Comparison of ENCODE assay signal across 17 mouse cellular contexts in genomic region chr4:151568887-151569286, GRCm38 (mm10).
A peak's percentile ranks its signal among the peaks of the same experiment; 100 is the strongest.
DNase-seq lines count a peak whose midpoint lies in the region; ATAC-seq and TF ChIP-seq lines count a peak whose summit lies in the region.
"Had no signal": no experiment of that assay in that cellular context is flagged by ENCODE, and none has a peak within 500 bp of the region (broad histone marks: within the 10 kb centered on the region; RNA-seq: fewer than 3 reads in every experiment).

No protein-coding gene starts in this region.

- 0 out of 2 replicates have a peak, but pooled peaks have one; percentile 18 for ATAC-seq in forebrain, embryonic 14.5 days
- no peak for ATAC-seq in forebrain, embryonic 11.5 days (replicated peaks; ENCODE audit: low FRiP score)
- ATAC-seq in midbrain, embryonic 11.5 days (ENCODE audit: low FRiP score) = no peak
- ATAC-seq in midbrain, postnatal 0 days (ENCODE audit: low FRiP score) = no peak

- no peaks in the 10 kb centered on the region for H3K9me3 ChIP-seq in forebrain, embryonic 14.5 days (replicated peaks; ENCODE audit: control insufficient read depth, low read length)
- H3K9me3 ChIP-seq in forebrain, embryonic 11.5 days (ENCODE audit: control insufficient read depth, low read length) = no peaks in the 10 kb centered on the region
- H3K9me3 ChIP-seq in midbrain, embryonic 10.5 days (replicated peaks) = no peaks in the 10 kb centered on the region
- H3K9me3 ChIP-seq in midbrain, embryonic 11.5 days (ENCODE audit: control insufficient read depth, low read length) = no peaks in the 10 kb centered on the region
- no peaks in the 10 kb centered on the region for H3K9me3 ChIP-seq in midbrain, postnatal 0 days (ENCODE audit: low read length)
- H3K9me3 ChIP-seq: embryonic facial prominence, embryonic 13.5 days; neural tube, embryonic 12.5 days had no signal

- H3K4me2 ChIP-seq in forebrain, embryonic 14.5 days (ENCODE audit: low read length) = no peak overlapping the region
- no peak overlapping the region for H3K4me2 ChIP-seq in forebrain, embryonic 11.5 days (ENCODE audit: low read depth, low read length, severe bottlenecking)
- no peak overlapping the region for H3K4me2 ChIP-seq in midbrain, embryonic 11.5 days
- H3K4me2 ChIP-seq in midbrain, postnatal 0 days (ENCODE audit: low read depth, low read length, poor library complexity, severe bottlenecking) = no peak overlapping the region
- H3K4me2 ChIP-seq: embryonic facial prominence, embryonic 13.5 days; neural tube, embryonic 12.5 days had no signal

- DNase-seq in forebrain, embryonic 14.5 days (ENCODE audit: low spot score) = peak; percentile 37
- DNase-seq in forebrain, embryonic 11.5 days (ENCODE audit: low spot score) = no peak
- DNase-seq in midbrain, embryonic 10.5 days (ENCODE audit: low spot score) = no peak
- DNase-seq in midbrain, embryonic 11.5 days (ENCODE audit: low spot score, missing footprints) = no peak
- DNase-seq in kidney, postnatal 14 days = peak; percentile 38
- DNase-seq in midbrain, postnatal 0 days (ENCODE audit: low spot score) = no peak
- no peak for DNase-seq in left cerebral cortex, adult 18-20 months (ENCODE audit: low spot score in 2 of 2)
- DNase-seq in embryo, embryonic 10 days (ENCODE audit: low spot score) = no peak
- DNase-seq: gastrocnemius, postnatal 36 days; heart, postnatal 10 days; left cerebral cortex, postnatal 4 days; lung, adult 18-20 months; lung, postnatal 36 days had no signal

- no peak overlapping the region for H3K4me3 ChIP-seq in forebrain, embryonic 14.5 days (ENCODE audit: low read depth, low read length)
- no peak overlapping the region for H3K4me3 ChIP-seq in forebrain, embryonic 11.5 days (ENCODE audit: low read depth, low read length)
- no peak overlapping the region for H3K4me3 ChIP-seq in midbrain, embryonic 10.5 days
- no peak overlapping the region for H3K4me3 ChIP-seq in midbrain, embryonic 11.5 days (ENCODE audit: low read depth, low read length)
- H3K4me3 ChIP-seq in midbrain, postnatal 0 days (ENCODE audit: low read depth, low read length) = no peak overlapping the region
- H3K4me3 ChIP-seq: embryonic facial prominence, embryonic 13.5 days; layer of hippocampus, adult 2 months; neural tube, embryonic 12.5 days had no signal

- no peaks in the 10 kb centered on the region for H3K36me3 ChIP-seq in forebrain, embryonic 14.5 days (ENCODE audit: control insufficient read depth, insufficient read depth, low read length)
- H3K36me3 ChIP-seq in forebrain, embryonic 11.5 days (ENCODE audit: control insufficient read depth, insufficient read depth, low read length) = no peaks in the 10 kb centered on the region
- no peaks in the 10 kb centered on the region for H3K36me3 ChIP-seq in midbrain, embryonic 10.5 days
- H3K36me3 ChIP-seq in midbrain, embryonic 11.5 days (ENCODE audit: control insufficient read depth, insufficient read depth, low read length) = no peaks in the 10 kb centered on the region
- no peaks in the 10 kb centered on the region for H3K36me3 ChIP-seq in midbrain, postnatal 0 days (ENCODE audit: insufficient read depth, low read length)
- H3K36me3 ChIP-seq: embryonic facial prominence, embryonic 13.5 days; neural tube, embryonic 12.5 days had no signal

- TF ChIP-seq CTCF in midbrain, postnatal 0 days (IDR thresholded peaks at IDR 0.05) = no peak

- H3K27me3 ChIP-seq in forebrain, embryonic 14.5 days (replicated peaks; ENCODE audit: control insufficient read depth, insufficient read depth, low read length) = no peaks in the 10 kb centered on the region
- no peaks in the 10 kb centered on the region for H3K27me3 ChIP-seq in forebrain, embryonic 11.5 days (ENCODE audit: control insufficient read depth, insufficient read depth, low read length)
- no peaks in the 10 kb centered on the region; the same call in 1 of the 2 replicates for H3K27me3 ChIP-seq in midbrain, embryonic 10.5 days (ENCODE audit: low read depth, poor library complexity, severe bottlenecking)
- no peaks in the 10 kb centered on the region for H3K27me3 ChIP-seq in midbrain, embryonic 11.5 days (ENCODE audit: control insufficient read depth, insufficient read depth, low read length)
- H3K27me3 ChIP-seq in midbrain, postnatal 0 days (ENCODE audit: insufficient read depth, low read length) = no peaks in the 10 kb centered on the region
- H3K27me3 ChIP-seq: CH12.LX; neural tube, embryonic 12.5 days had no signal

- H3K27ac ChIP-seq in forebrain, embryonic 14.5 days (ENCODE audit: low read depth, low read length) = no peak overlapping the region
- H3K27ac ChIP-seq in forebrain, embryonic 11.5 days (ENCODE audit: low read depth, low read length) = no peak overlapping the region
- H3K27ac ChIP-seq in midbrain, embryonic 10.5 days (replicated peaks) = peak overlapping the region; percentile 73
- H3K27ac ChIP-seq in midbrain, embryonic 11.5 days (ENCODE audit: low read depth, low read length) = no peak overlapping the region
- 0 out of 2 replicates have a peak overlapping the region, but pooled peaks have one; percentile 34 for H3K27ac ChIP-seq in midbrain, postnatal 0 days (ENCODE audit: low read depth, low read length)
- H3K27ac ChIP-seq: embryonic facial prominence, embryonic 13.5 days; neural tube, embryonic 12.5 days had no signal

- WGBS in forebrain, embryonic 14.5 days = 24% methylated on average over 7 of the region's 7 CpGs
- 49% methylated on average over 7 of the region's 7 CpGs for WGBS in forebrain, embryonic 11.5 days
- whole genome bisulfite sequencing in midbrain, embryonic 10.5 days = 63% methylated on average over 7 of the region's 7 CpGs
- 55% methylated on average over 7 of the region's 7 CpGs for WGBS in midbrain, embryonic 11.5 days
- WGBS in midbrain, postnatal 0 days = 25% methylated on average over 7 of the region's 7 CpGs

- no peak overlapping the region for H3K9ac ChIP-seq in forebrain, embryonic 14.5 days (ENCODE audit: low read length)
- H3K9ac ChIP-seq in forebrain, embryonic 11.5 days (ENCODE audit: low read length) = no peak overlapping the region
- no peak overlapping the region for H3K9ac ChIP-seq in midbrain, embryonic 11.5 days (ENCODE audit: low read length)
- no peak overlapping the region for H3K9ac ChIP-seq in midbrain, postnatal 0 days (replicated peaks; ENCODE audit: low read length, poor library complexity, severe bottlenecking)
- H3K9ac ChIP-seq: embryonic facial prominence, embryonic 13.5 days; neural tube, embryonic 12.5 days had no signal

- H3K4me1 ChIP-seq in forebrain, embryonic 14.5 days (ENCODE audit: control insufficient read depth, insufficient read depth, low read length) = peaks cover 8% of the 10 kb centered on the region
- 0 out of 2 replicates have a peak, but pooled peaks cover 9% of the 10 kb centered on the region for H3K4me1 ChIP-seq in forebrain, embryonic 11.5 days (replicated peaks; ENCODE audit: control insufficient read depth, insufficient read depth, low read length)
- peaks cover 76% of the 10 kb centered on the region for H3K4me1 ChIP-seq in midbrain, embryonic 10.5 days
- H3K4me1 ChIP-seq in midbrain, embryonic 11.5 days (ENCODE audit: control insufficient read depth, insufficient read depth, low read length) = peaks cover 18% of the 10 kb centered on the region
- peaks cover 13% of the 10 kb centered on the region; the same call in 1 of the 2 replicates for H3K4me1 ChIP-seq in midbrain, postnatal 0 days (ENCODE audit: insufficient read depth, low read length)

Comparison
In these comparisons a context has a peak if more than half of its experiments do, and no peak if none do; other contexts are left out.
1. DNase-seq: peak in forebrain, embryonic 14.5 days (single experiment) and kidney, postnatal 14 days (single experiment); none in forebrain, embryonic 11.5 days (single experiment), midbrain, embryonic 10.5 days (single experiment), midbrain, embryonic 11.5 days (single experiment), midbrain, postnatal 0 days (single experiment), left cerebral cortex, adult 18-20 months (0 of 2) and embryo, embryonic 10 days (single experiment).
2. H3K27ac ChIP-seq: peak in midbrain, embryonic 10.5 days (single experiment) and midbrain, postnatal 0 days (single experiment); none in forebrain, embryonic 14.5 days (single experiment), forebrain, embryonic 11.5 days (single experiment) and midbrain, embryonic 11.5 days (single experiment).